Mouse (Mus musculus) intestine, embryonic 14.5 days (tissue): ENCODE results near the gene Cdkl4. TPM values are rescaled to one million over a fixed set of nuclear protein-coding genes. Genes with fewer than 3 reads are reported as not detected.

ENCODE experiments used
- ATAC-seq: fragments of 200-750 bp; cut with Nextera tagmentation; replicated peaks from 2 replicates; pipeline ENCODE4 v1.8.0; 2017; ENCODE audit warnings: low read depth, moderate number of reproducible peaks, moderate TSS enrichment, moderate library complexity; ENCODE audit not compliant: low FRiP score, low TSS enrichment
- DNase-seq: peaks from one replicate; pipeline ENCODE4 v3.0.0-alpha.2; 2018; ENCODE audit warnings: low spot score
- H3K27ac ChIP-seq: fragments of 300-500 bp; sonication (generic); 2 replicates; pipeline ENCODE4 v1.5.1; 2014; ENCODE audit warnings: low read depth, mild to moderate bottlenecking, control low read depth
- H3K27me3 ChIP-seq: fragments of 300-500 bp; sonication (generic); replicated peaks from 2 replicates; pipeline ENCODE4 v1.6.1; 2014; ENCODE audit warnings: low read length, control low read depth; ENCODE audit not compliant: control insufficient read depth, insufficient read depth
- H3K36me3 ChIP-seq: fragments of 300-500 bp; sonication (generic); 2 replicates; pipeline ENCODE4 v1.6.1; 2014; ENCODE audit warnings: low read length, control low read depth; ENCODE audit not compliant: control insufficient read depth, insufficient read depth
- H3K4me1 ChIP-seq: fragments of 300-500 bp; sonication (generic); replicated peaks from 2 replicates; pipeline ENCODE4 v1.6.1; 2014; ENCODE audit warnings: low read length, control low read depth, mixed read lengths; ENCODE audit not compliant: control insufficient read depth, insufficient read depth
- H3K4me2 ChIP-seq: fragments of 300-500 bp; sonication (generic); 2 replicates; pipeline ENCODE4 v1.6.1; 2014; ENCODE audit warnings: low read length
- H3K4me3 ChIP-seq: fragments of 300-500 bp; sonication (generic); 2 replicates; pipeline ENCODE4 v1.5.1; 2014; ENCODE audit warnings: low read depth, low read length, control low read depth, mixed read lengths
- H3K9ac ChIP-seq: fragments of 300-500 bp; sonication (generic); 2 replicates; pipeline ENCODE4 v1.6.1; 2014; ENCODE audit warnings: mild to moderate bottlenecking, low read length
- H3K9me3 ChIP-seq: fragments of 300-500 bp; sonication (generic); 2 replicates; pipeline ENCODE4 v1.6.1; 2016; ENCODE audit warnings: low read length, control low read depth; ENCODE audit not compliant: control insufficient read depth
- WGBS: fragments of 180-500 bp; shearing (Covaris S2); extraction: QIAGEN DNeasy Blood & Tissue Kit; methylation state at CpG from one replicate; pipeline ENCODE4 v1.1.7; 2014; 5-methylcytosine and 5-hydroxymethylcytosine counted together
- polyA plus RNA-seq: library from polyadenylated mRNA; unstranded; fragments of >200 nt; fragmentation: Nextera tagmentation; extraction: Ambion mirVana; gene quantifications from 2 replicates; pipeline ENCODE4 v1.2.1, GENCODE M21; 2014

Gene Cdkl4
- polyA plus RNA-seq, 1 experiment from 2014 or later: 0.51 TPM

GRCm38 (mm10) chr17:80476496-80476895, 101.1 kb downstream of the Cdkl4 start:
- no peak overlapping the region for H3K4me2 ChIP-seq
- no peak overlapping the region for H3K9ac ChIP-seq
- 93% methylated on average over 4 of the region's 4 CpGs for WGBS
- DNase-seq (no peak), ATAC-seq (no peak)
- no peak overlapping the region for H3K27ac ChIP-seq
- peaks cover 18% of the 10 kb centered on the region for H3K4me1 ChIP-seq
- H3K4me3 ChIP-seq: no peak overlapping the region
- no peaks in the 10 kb centered on the region for H3K9me3 ChIP-seq
- H3K27me3 ChIP-seq: no peaks in the 10 kb centered on the region
- no peaks in the 10 kb centered on the region for H3K36me3 ChIP-seq

Other genes starting within 250 kb of the Cdkl4 start
- gene Gm10190, start 204.3 kb downstream of the Cdkl4 start, polyA plus RNA-seq: 2.0 and 2.2 TPM in 2 replicates
- 8.1 and 8.4 TPM in 2 replicates for gene Sos1, start 97.4 kb downstream of the Cdkl4 start, polyA plus RNA-seq
- gene Map4k3, start 150.7 kb upstream of the Cdkl4 start, polyA plus RNA-seq: 31.2 and 33.3 TPM in 2 replicates